In the genomic region with DNA sequence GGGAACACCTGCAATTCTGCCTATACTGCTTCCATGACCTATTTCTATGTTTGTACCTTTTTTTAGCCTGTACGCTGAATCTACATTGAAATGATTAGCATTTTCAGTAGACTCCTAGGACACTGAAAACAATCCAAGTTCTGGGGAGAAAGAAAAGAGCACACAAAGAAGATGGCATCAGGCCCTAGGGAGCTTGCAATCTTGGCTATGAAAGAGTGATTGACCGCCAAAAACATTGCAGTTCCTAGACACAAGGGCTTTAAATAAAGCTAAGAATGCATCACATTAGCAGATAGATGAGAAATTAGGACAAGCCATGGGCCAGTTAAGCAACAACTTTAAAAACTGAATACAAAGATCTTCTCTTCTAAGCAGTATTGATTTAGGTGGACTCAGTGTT, we compare ENCODE assay signal across 17 mouse cellular contexts.
DNase-seq lines count a peak whose midpoint lies in the region; ATAC-seq lines count a peak whose summit lies in the region.
"Had no signal": no experiment of that assay in that cellular context is flagged by ENCODE, and none has a peak within 500 bp of the region (broad histone marks: within the 10 kb centered on the region; RNA-seq: fewer than 3 reads in every experiment).

No protein-coding gene starts in this region.

- no peaks in the 10 kb centered on the region for H3K36me3 ChIP-seq in forebrain, embryonic 16.5 days (ENCODE audit: control insufficient read depth, insufficient read depth)
- H3K36me3 ChIP-seq in forebrain, embryonic 12.5 days (replicated peaks) = no peaks in the 10 kb centered on the region
- H3K36me3 ChIP-seq: embryonic facial prominence, embryonic 12.5 days had no signal

- no peak overlapping the region for H3K9ac ChIP-seq in forebrain, embryonic 16.5 days (replicated peaks; ENCODE audit: low read depth, low read length)
- no peak overlapping the region for H3K9ac ChIP-seq in forebrain, embryonic 12.5 days
- H3K9ac ChIP-seq: embryonic facial prominence, embryonic 12.5 days had no signal

- H3K27ac ChIP-seq in forebrain, embryonic 16.5 days (ENCODE audit: low read length) = peak overlapping the region; percentile 28; the same call in 1 of the 2 replicates
- H3K27ac ChIP-seq in forebrain, embryonic 12.5 days = no peak overlapping the region
- H3K27ac ChIP-seq: embryonic facial prominence, embryonic 12.5 days had no signal

- peak; percentile 3 for DNase-seq in layer of hippocampus, adult 11-12 months (ENCODE audit: low spot score)
- no peak for DNase-seq in layer of hippocampus, postnatal 10 days (ENCODE audit: low spot score in 2 of 2)
- peak; percentile 1 for DNase-seq in right cerebral cortex, adult 18-20 months
- no peak for DNase-seq in right cerebral cortex, postnatal 4 days
- DNase-seq in telencephalon, adult 2 months (ENCODE audit: low read depth, low spot score) = peak; percentile 10
- DNase-seq: gastrocnemius, postnatal 36 days; kidney, postnatal 36 days; lung, adult 2 months; lung, postnatal 36 days; retina, postnatal 1 day; thymus, postnatal 25 days had no signal

- ATAC-seq in forebrain, embryonic 16.5 days = peak; percentile 70
- no peak for ATAC-seq in forebrain, embryonic 12.5 days (ENCODE audit: low FRiP score)
- ATAC-seq: intestine, embryonic 16.5 days had no signal

- 61% methylated on average over 2 of the region's 2 CpGs for WGBS in forebrain, embryonic 16.5 days
- 93% methylated on average over 2 of the region's 2 CpGs for WGBS in forebrain, embryonic 12.5 days

- H3K4me3 ChIP-seq in forebrain, embryonic 16.5 days (replicated peaks; ENCODE audit: low read length) = no peak overlapping the region
- H3K4me3 ChIP-seq in forebrain, embryonic 12.5 days (replicated peaks) = no peak overlapping the region
- H3K4me3 ChIP-seq: embryonic facial prominence, embryonic 12.5 days; erythroblast, embryonic 14.5 days had no signal

- no peaks in the 10 kb centered on the region for H3K27me3 ChIP-seq in forebrain, embryonic 16.5 days (replicated peaks; ENCODE audit: control insufficient read depth, insufficient read depth, low read length)
- H3K27me3 ChIP-seq in forebrain, embryonic 12.5 days = no peaks in the 10 kb centered on the region
- H3K27me3 ChIP-seq: embryonic facial prominence, embryonic 12.5 days had no signal

- H3K4me1 ChIP-seq in forebrain, embryonic 16.5 days (replicated peaks; ENCODE audit: control insufficient read depth, insufficient read depth, low read length) = no peaks in the 10 kb centered on the region
- no peaks in the 10 kb centered on the region for H3K4me1 ChIP-seq in forebrain, embryonic 12.5 days
- H3K4me1 ChIP-seq: embryonic facial prominence, embryonic 12.5 days had no signal

- H3K9me3 ChIP-seq in forebrain, embryonic 16.5 days (ENCODE audit: control insufficient read depth, low read length) = no peaks in the 10 kb centered on the region
- no peaks in the 10 kb centered on the region for H3K9me3 ChIP-seq in forebrain, embryonic 12.5 days
- H3K9me3 ChIP-seq: embryonic facial prominence, embryonic 12.5 days had no signal

- no peak overlapping the region for H3K4me2 ChIP-seq in forebrain, embryonic 16.5 days (ENCODE audit: low read length)
- no peak overlapping the region for H3K4me2 ChIP-seq in forebrain, embryonic 12.5 days
- H3K4me2 ChIP-seq: embryonic facial prominence, embryonic 12.5 days; liver, embryonic 11.5 days had no signal

Comparison
In these comparisons a context has a peak if more than half of its experiments do, and no peak if none do; other contexts are left out.
1. DNase-seq: peak in layer of hippocampus, adult 11-12 months (single experiment), right cerebral cortex, adult 18-20 months (single experiment) and telencephalon, adult 2 months (single experiment); none in layer of hippocampus, postnatal 10 days (0 of 2) and right cerebral cortex, postnatal 4 days (single experiment).